Mouse (Mus musculus) kidney, adult 2 months (tissue): Measurements from ENCODE around the gene Fnip2. TPM values are rescaled to one million over a fixed set of nuclear protein-coding genes. Genes with fewer than 3 reads are reported as not detected.

Source experiments
- DNase-seq: peaks from one replicate; pipeline ENCODE4 v3.0.0; 2021
- H3K27ac ChIP-seq: fragments of 200-500 bp; 2 replicates; pipeline ENCODE4 v1.5.1; 2012; ENCODE audit warnings: low read depth, low read length, control low read depth, inconsistent platforms; ENCODE audit not compliant: insufficient read depth
- H3K27me3 ChIP-seq: fragments of 200-500 bp; replicated peaks from 2 replicates; pipeline ENCODE4 v1.6.1; 2012; ENCODE audit warnings: mild to moderate bottlenecking, moderate library complexity, low read length, inconsistent platforms; ENCODE audit not compliant: control insufficient read depth, insufficient read depth
- H3K36me3 ChIP-seq: fragments of 200-500 bp; 2 replicates; pipeline ENCODE4 v1.6.1; 2012; ENCODE audit warnings: mild to moderate bottlenecking, moderate library complexity, low read length, inconsistent platforms; ENCODE audit not compliant: control insufficient read depth, insufficient read depth
- H3K4me1 ChIP-seq: fragments of 200-500 bp; 2 replicates; pipeline ENCODE4 v1.6.1; 2011; ENCODE audit warnings: low read length; ENCODE audit not compliant: control insufficient read depth, insufficient read depth
- H3K4me3 ChIP-seq: fragments of 200-500 bp; 2 replicates; pipeline ENCODE4 v1.5.1; 2011; ENCODE audit warnings: mild to moderate bottlenecking, low read depth, low read length, control low read depth; ENCODE audit not compliant: insufficient read depth
- CTCF ChIP-seq: fragments of 200-500 bp; conservative IDR thresholded peaks from 2 replicates; pipeline ENCODE4 v1.5.1; 2011; ENCODE audit warnings: low read depth, mild to moderate bottlenecking, control low read depth, low read length, moderate library complexity, mixed read lengths; ENCODE audit not compliant: insufficient read depth, insufficient read length
- POLR2A ChIP-seq: fragments of 200-500 bp; IDR thresholded peaks from one replicate; pipeline ENCODE4 v1.6.1; 2011; ENCODE audit warnings: low read depth, low read length, control low read depth
- WGBS: fragments of 180-500 bp; shearing (Covaris S2); methylation state at CpG from one replicate; pipeline ENCODE4 v1.1.7; 2018; 5-methylcytosine and 5-hydroxymethylcytosine counted together
- polyA plus RNA-seq: library from polyadenylated mRNA; depleted of rRNA; stranded (reverse); fragments of >200 nt; gene quantifications from 2 replicates; pipeline ENCODE4 v1.2.3, GENCODE M21; 2012

The Fnip2 gene
- polyA plus RNA-seq, 1 experiment: 18.9 TPM

GRCm38 (mm10) chr3:79516958-79517357, 50.6 kb downstream of the Fnip2 start:
- WGBS: 71% methylated on average over 4 of the region's 4 CpGs
- peak; percentile 57 for DNase-seq

GRCm38 (mm10) chr3:79516099-79516920, 51.3 kb downstream of the Fnip2 start:
- H3K27me3 ChIP-seq: no peaks in the 10 kb centered on the region
- H3K4me3 ChIP-seq: no peak overlapping the region
- no peaks in the 10 kb centered on the region; the same call in 1 of the 2 replicates for H3K36me3 ChIP-seq
- 67% methylated on average over 14 of the region's 14 CpGs for whole genome bisulfite sequencing
- DNase-seq: peak; percentile 44
- peaks cover 31% of the 10 kb centered on the region for H3K4me1 ChIP-seq
- peak overlapping the region; percentile 19; the same call in 1 of the 2 replicates for H3K27ac ChIP-seq
- TF ChIP-seq POLR2A: no peak
- TF ChIP-seq CTCF: no peak

More at GRCm38 (mm10) chr3:79516958-79517357, 50.6 kb downstream of the Fnip2 start:
- Histone ChIP-seq H3K4me3 (no peak overlapping the region), H3K27ac (peak overlapping the region; percentile 19; the same call in 1 of the 2 replicates), H3K4me1 (peaks cover 31% of the 10 kb centered on the region), H3K36me3 (no peaks in the 10 kb centered on the region; the same call in 1 of the 2 replicates), H3K27me3 (no peaks in the 10 kb centered on the region)
- TF ChIP-seq CTCF (no peak), POLR2A (no peak)

GRCm38 (mm10) chr3:79514304-79514703, 53.3 kb downstream of the Fnip2 start:
- H3K27me3 ChIP-seq: no peaks in the 10 kb centered on the region
- H3K36me3 ChIP-seq: no peaks in the 10 kb centered on the region; the same call in 1 of the 2 replicates
- no peak for DNase-seq
- TF ChIP-seq POLR2A: no peak
- TF ChIP-seq CTCF: no peak
- H3K27ac ChIP-seq: no peak overlapping the region
- H3K4me3 ChIP-seq: no peak overlapping the region
- peaks cover 19% of the 10 kb centered on the region for H3K4me1 ChIP-seq
- WGBS: 92% methylated on average over 2 of the region's 2 CpGs

GRCm38 (mm10) chr3:79501166-79501728, 66.3 kb downstream of the Fnip2 start:
- 69% methylated on average over 2 of the region's 2 CpGs for WGBS
- no peak for DNase-seq
- H3K27me3 ChIP-seq: no peaks in the 10 kb centered on the region
- H3K36me3 ChIP-seq: peaks cover 4% of the 10 kb centered on the region
- TF ChIP-seq POLR2A: no peak
- no peak for TF ChIP-seq CTCF
- no peak overlapping the region for H3K27ac ChIP-seq
- H3K4me1 ChIP-seq: no peaks in the 10 kb centered on the region; the same call in 1 of the 2 replicates
- H3K4me3 ChIP-seq: no peak overlapping the region

GRCm38 (mm10) chr3:79500279-79500678, 67.3 kb downstream of the Fnip2 start:
- TF ChIP-seq CTCF (no peak), POLR2A (no peak)
- Histone ChIP-seq H3K27ac (no peak overlapping the region), H3K36me3 (peaks cover 4% of the 10 kb centered on the region), H3K4me3 (no peak overlapping the region), H3K4me1 (no peaks in the 10 kb centered on the region; the same call in 1 of the 2 replicates), H3K27me3 (no peaks in the 10 kb centered on the region)
- DNase-seq: peak; percentile 81
- WGBS: 28% methylated on average over 10 of the region's 10 CpGs

- Histone ChIP-seq H3K27me3 (no peaks in the 10 kb centered on the region), H3K4me1 (no peaks in the 10 kb centered on the region; the same call in 1 of the 2 replicates), H3K36me3 (peaks cover 5% of the 10 kb centered on the region), H3K27ac (no peak overlapping the region), H3K4me3 (no peak overlapping the region)
- 74% methylated on average over 6 of the region's 6 CpGs for WGBS
- no peak for TF ChIP-seq CTCF
- DNase-seq: no peak
These were observed 70.9 kb downstream of the Fnip2 start for GRCm38 (mm10) chr3:79496668-79497067.

GRCm38 (mm10) chr3:79495151-79495550, 72.4 kb downstream of the Fnip2 start:
- Histone ChIP-seq H3K27me3 (no peaks in the 10 kb centered on the region), H3K27ac (no peak overlapping the region), H3K4me3 (no peak overlapping the region), H3K36me3 (peaks cover 5% of the 10 kb centered on the region), H3K4me1 (no peaks in the 10 kb centered on the region)
- 76% methylated on average over 7 of the region's 7 CpGs for WGBS
- no peak for DNase-seq
- 0 out of 2 replicates have a peak, but pooled peaks have one; percentile 19 for TF ChIP-seq CTCF
- TF ChIP-seq POLR2A: no peak
